In the genomic region with DNA sequence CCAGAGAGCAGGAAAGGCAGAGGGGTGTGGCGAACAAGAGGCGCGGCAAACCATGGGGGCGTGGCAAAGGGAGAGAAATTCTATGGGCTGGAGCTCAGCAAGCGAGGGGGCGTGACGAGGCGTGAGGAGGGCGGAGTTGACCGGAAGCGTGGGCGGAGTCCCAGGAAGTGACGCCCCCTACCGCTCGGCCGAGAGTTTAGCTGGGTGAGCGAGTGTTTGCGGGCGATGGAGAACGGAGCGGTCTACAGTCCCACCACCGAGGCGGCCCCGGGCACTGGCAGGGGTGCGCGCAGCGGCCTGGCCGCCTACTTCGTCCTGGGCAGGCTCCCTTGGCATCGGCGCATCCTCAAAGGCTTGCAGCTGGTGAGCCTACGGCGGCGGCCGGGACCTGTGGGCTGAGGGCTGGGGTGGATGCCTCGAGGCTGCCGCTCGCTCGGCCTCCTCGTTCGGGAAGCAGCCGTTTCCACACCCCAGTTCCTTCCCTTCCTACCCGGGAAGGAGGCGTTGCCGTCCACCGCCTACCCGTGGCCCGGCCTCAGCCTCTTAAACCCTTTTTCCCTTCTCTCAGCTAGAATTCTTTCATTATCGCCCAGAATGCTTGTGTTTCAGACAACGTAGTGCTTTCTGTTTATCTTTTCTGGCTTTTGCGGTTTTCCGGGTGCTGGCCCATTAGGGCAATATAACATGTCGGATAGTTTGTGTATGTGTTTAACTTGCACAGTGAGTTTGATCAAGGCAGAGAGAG, we compare ENCODE assay signal across 7 mouse cellular contexts. TPM values are rescaled to one million over a fixed set of nuclear protein-coding genes. Genes with fewer than 3 reads are reported as not detected.
A peak's percentile ranks its signal among the peaks of the same experiment; 100 is the strongest.
DNase-seq lines count a peak whose midpoint lies in the region; ATAC-seq lines count a peak whose summit lies in the region.

A gene (plus strand): TSS at position 106 of the 745 bp plus-strand sequence.

- ATAC-seq in intestine, embryonic 15.5 days = peak; percentile 92

- peak within 1 kb of the TSS; percentile 98 for H3K27ac ChIP-seq in intestine, embryonic 15.5 days
- peak within 1 kb of the TSS; percentile 91 for H3K27ac ChIP-seq in midbrain, embryonic 10.5 days (replicated peaks)

- peak; percentile 99 for DNase-seq in adrenal gland, adult 2 months
- peak; percentile 88 for DNase-seq in embryo, embryonic 11.5 days (ENCODE audit: low read depth, low spot score)
- DNase-seq in gastrocnemius, postnatal 36 days = peak; percentile 97 to 98
- DNase-seq in left cerebral cortex, postnatal 25 days (ENCODE audit: low spot score in 2 of 2) = peak; percentile 94 to 97
- DNase-seq in midbrain, embryonic 10.5 days (ENCODE audit: low spot score) = peak; percentile 98
- peak; percentile 95 for DNase-seq in right cerebral cortex, postnatal 4 days

- intact Hi-C loops in gastrocnemius, postnatal 36 days (cut with DNase I) = no loop called here
- intact Hi-C loops in left cerebral cortex, postnatal 25 days (cut with DNase I) = no loop called here

- no peaks in the 10 kb centered on the region for H3K36me3 ChIP-seq in intestine, embryonic 15.5 days
- no peaks in the 10 kb centered on the region for H3K36me3 ChIP-seq in midbrain, embryonic 10.5 days

- H3K4me2 ChIP-seq in intestine, embryonic 15.5 days (replicated peaks) = peak within 1 kb of the TSS; percentile 71

- H3K4me1 ChIP-seq in intestine, embryonic 15.5 days (replicated peaks) = peaks cover 12% of the 10 kb centered on the region
- peaks cover 30% of the 10 kb centered on the region for H3K4me1 ChIP-seq in midbrain, embryonic 10.5 days

- H3K9ac ChIP-seq in intestine, embryonic 15.5 days = peak within 1 kb of the TSS; percentile 94

- WGBS in intestine, embryonic 15.5 days = under 1% methylated on average over 53 of the region's 53 CpGs
- WGBS in midbrain, embryonic 10.5 days = under 1% methylated on average over 53 of the region's 53 CpGs

- no peaks in the 10 kb centered on the region for H3K9me3 ChIP-seq in intestine, embryonic 15.5 days
- no peaks in the 10 kb centered on the region for H3K9me3 ChIP-seq in midbrain, embryonic 10.5 days (replicated peaks)

- H3K4me3 ChIP-seq in intestine, embryonic 15.5 days (replicated peaks) = peak within 1 kb of the TSS; percentile 97
- H3K4me3 ChIP-seq in midbrain, embryonic 10.5 days = peak within 1 kb of the TSS; percentile 93

- no peaks in the 10 kb centered on the region for H3K27me3 ChIP-seq in intestine, embryonic 15.5 days (replicated peaks)
- H3K27me3 ChIP-seq in midbrain, embryonic 10.5 days (ENCODE audit: low read depth, poor library complexity, severe bottlenecking) = no peaks in the 10 kb centered on the region

RNA-seq across cellular contexts. Expression of the gene that starts here (rescaled TPM):
- total RNA-seq in adrenal gland, adult 2 months (2021) = 10 to 100 TPM; 67.0 to 92.3 TPM
- 33.5 and 44.6 TPM in 2 replicates for polyA plus RNA-seq in adrenal gland, adult 2 months (2012; rRNA removed)
- total RNA-seq in gastrocnemius, postnatal 36 days (2021) = 1 to 10 TPM; 6.5 to 6.7 TPM
- 77.5 and 77.7 TPM in 2 replicates for polyA plus RNA-seq in intestine, embryonic 15.5 days (2015; fragmentation: Nextera tagmentation; extraction: Ambion mirVana)
- 10 to 100 TPM; 22.9 to 23.7 TPM for total RNA-seq in left cerebral cortex, postnatal 25 days (2021)
- 27.1 and 27.2 TPM in 2 replicates for polyA plus RNA-seq in midbrain, embryonic 10.5 days (2016; fragmentation: Nextera tagmentation; extraction: Ambion mirVana)

Comparison
In these comparisons a context has a peak if more than half of its experiments do, and no peak if none do; other contexts are left out.
1. Peak in every context shown above with its lines: DNase-seq, ATAC-seq, H3K4me3 ChIP-seq and H3K27ac ChIP-seq.